Mouse (Mus musculus) bone marrow macrophage, adult 2 months (primary cell): Measurements from ENCODE around the gene Myl9.

Experiments
- CTCF ChIP-seq: IDR thresholded peaks from 2 replicates; pipeline ENCODE4 v1.5.1; 2012; ENCODE audit warnings: low read depth, mild to moderate bottlenecking, low read length, moderate library complexity
- POLR2A ChIP-seq: IDR thresholded peaks from 2 replicates; pipeline ENCODE4 v1.6.1; 2012; ENCODE audit warnings: mild to moderate bottlenecking, low read depth, low read length, borderline replicate concordance

- TF ChIP-seq CTCF = no peak
- TF ChIP-seq POLR2A = no peak
Measured at GRCm38 (mm10) chr2:156741265-156741664, 34.0 kb upstream of the Myl9 start.
